Mouse (Mus musculus) midbrain, postnatal 0 days (tissue): ENCODE measurements at regions not wholly inside any gene's neighbourhood (a gene's known extent, or its start where the extent isn't known, plus 50 kb on each side); places are given as distances from the start of the nearest gene placed in this dataset.

Experiments
- ATAC-seq: fragments of 200-750 bp; cut with Nextera tagmentation; 2 replicates; pipeline ENCODE4 v1.8.0; 2017; ENCODE audit warnings: moderate number of reproducible peaks, mild to moderate bottlenecking, moderate TSS enrichment, moderate library complexity; ENCODE audit not compliant: low FRiP score
- DNase-seq: peaks from one replicate; pipeline ENCODE4 v3.0.0-alpha.2; 2015; ENCODE audit warnings: low spot score
- H3K27ac ChIP-seq: fragments of 300-500 bp; sonication (generic); 2 replicates; pipeline ENCODE4 v1.5.1; 2014; ENCODE audit warnings: low read depth, mild to moderate bottlenecking, low read length, mixed read lengths
- H3K27me3 ChIP-seq: fragments of 300-500 bp; sonication (generic); 2 replicates; pipeline ENCODE4 v1.6.1; 2014; ENCODE audit warnings: low read length, control low read depth, mixed read lengths; ENCODE audit not compliant: insufficient read depth
- H3K36me3 ChIP-seq: fragments of 300-500 bp; sonication (generic); 2 replicates; pipeline ENCODE4 v1.6.1; 2014; ENCODE audit warnings: low read length, control low read depth, mixed read lengths; ENCODE audit not compliant: insufficient read depth
- H3K4me1 ChIP-seq: fragments of 300-500 bp; sonication (generic); 2 replicates; pipeline ENCODE4 v1.6.1; 2014; ENCODE audit warnings: mild to moderate bottlenecking, control low read depth, antibody characterized with exemption, low read length, mixed read lengths; ENCODE audit not compliant: insufficient read depth
- H3K4me2 ChIP-seq: fragments of 300-500 bp; sonication (generic); 2 replicates; pipeline ENCODE4 v1.6.1; 2014; ENCODE audit warnings: low read depth, mild to moderate bottlenecking, low read length, mixed read lengths; ENCODE audit not compliant: poor library complexity, severe bottlenecking
- H3K4me3 ChIP-seq: fragments of 300-500 bp; sonication (generic); 2 replicates; pipeline ENCODE4 v1.5.1; 2014; ENCODE audit warnings: low read depth, mild to moderate bottlenecking, low read length, moderate library complexity
- H3K9ac ChIP-seq: fragments of 300-500 bp; sonication (generic); replicated peaks from 2 replicates; pipeline ENCODE4 v1.6.1; 2014; ENCODE audit warnings: mild to moderate bottlenecking, low read length, moderate library complexity, mixed read lengths; ENCODE audit not compliant: poor library complexity, severe bottlenecking
- H3K9me3 ChIP-seq: fragments of 300-500 bp; sonication (generic); 2 replicates; pipeline ENCODE4 v1.6.1; 2016; ENCODE audit warnings: low read length, control low read depth
- CTCF ChIP-seq: IDR thresholded peaks from 2 replicates; pipeline ENCODE4 v1.5.1; 2016; ENCODE audit warnings: antibody characterized with exemption, mild to moderate bottlenecking
- WGBS: fragments of 180-500 bp; shearing (Covaris S2); extraction: QIAGEN DNeasy Blood & Tissue Kit; methylation state at CpG from one replicate; pipeline ENCODE4 v1.1.7; 2014; 5-methylcytosine and 5-hydroxymethylcytosine counted together

- peak; percentile 38; the same call in 1 of the 2 replicates for ATAC-seq
- Histone ChIP-seq H3K36me3 (no peaks in the 10 kb centered on the region), H3K4me3 (no peak overlapping the region), H3K27ac (no peak overlapping the region), H3K27me3 (no peaks in the 10 kb centered on the region), H3K9me3 (no peaks in the 10 kb centered on the region), H3K9ac (no peak overlapping the region), H3K4me2 (no peak overlapping the region), H3K4me1 (no peaks in the 10 kb centered on the region)
- TF ChIP-seq CTCF, result no peak
- DNase-seq, result peak; percentile 26
- 37% methylated on average over 8 of the region's 8 CpGs for WGBS
Measured at GRCm38 (mm10) chr4:69781258-69781657, 629.0 kb downstream of the Cdk5rap2 start.

DNA sequence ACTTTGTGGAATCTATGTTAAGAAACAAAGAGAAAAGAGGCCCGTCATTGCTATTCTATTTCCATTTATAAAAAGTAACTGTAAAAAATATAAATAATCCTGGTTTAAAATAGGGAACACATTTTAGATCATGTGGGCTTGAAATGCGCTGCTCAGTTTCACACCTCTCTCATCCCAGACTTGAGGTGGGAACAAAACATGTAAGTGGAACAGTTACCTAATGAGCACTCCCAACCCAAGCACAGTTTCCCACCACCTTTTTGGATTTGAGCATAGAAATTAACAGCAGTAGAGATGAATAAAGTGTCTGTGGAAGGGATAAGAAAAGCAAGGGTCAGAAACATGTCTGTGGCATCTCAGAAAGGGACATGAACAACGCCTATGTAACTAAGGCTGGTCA is 648.4 kb downstream of the Cdk5rap2 start:
- Histone ChIP-seq H3K27ac (no peak overlapping the region), H3K4me2 (no peak overlapping the region), H3K4me3 (no peak overlapping the region), H3K36me3 (no peaks in the 10 kb centered on the region), H3K9me3 (no peaks in the 10 kb centered on the region), H3K9ac (no peak overlapping the region), H3K27me3 (no peaks in the 10 kb centered on the region), H3K4me1 (no peaks in the 10 kb centered on the region)
- ATAC-seq, result no peak
- 92% methylated on average over 3 of the region's 3 CpGs for WGBS
- no peak for DNase-seq
- TF ChIP-seq CTCF, result no peak

DNA sequence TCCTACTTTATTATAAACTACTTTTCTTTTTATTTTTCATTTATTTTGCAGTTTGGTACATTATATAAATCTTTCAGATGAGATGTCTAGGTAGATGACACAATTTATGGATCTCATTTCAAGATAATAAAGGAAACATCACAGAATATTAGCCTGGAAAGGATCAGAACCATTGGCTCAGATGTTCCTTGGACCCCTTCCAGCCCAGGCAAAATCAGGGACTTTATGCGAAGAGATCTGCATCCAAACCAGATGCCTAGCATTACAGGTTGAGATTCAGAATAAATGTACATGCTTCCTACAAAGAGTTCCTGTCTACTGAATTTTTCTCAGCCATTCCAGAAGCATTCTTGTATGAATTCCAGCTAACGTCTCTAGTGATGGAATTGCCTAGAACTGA is 650.6 kb downstream of the Cdk5rap2 start:
- 91% methylated on average over 2 of the region's 2 CpGs for whole genome bisulfite sequencing
- H3K4me2 ChIP-seq, result no peak overlapping the region
- H3K9me3 ChIP-seq, result no peaks in the 10 kb centered on the region
- no peaks in the 10 kb centered on the region for H3K4me1 ChIP-seq
- H3K36me3 ChIP-seq, result no peaks in the 10 kb centered on the region
- H3K27ac ChIP-seq, result no peak overlapping the region
- no peak for TF ChIP-seq CTCF
- no peaks in the 10 kb centered on the region for H3K27me3 ChIP-seq
- no peak for DNase-seq
- no peak overlapping the region for H3K9ac ChIP-seq
- no peak for ATAC-seq
- H3K4me3 ChIP-seq, result no peak overlapping the region

DNA sequence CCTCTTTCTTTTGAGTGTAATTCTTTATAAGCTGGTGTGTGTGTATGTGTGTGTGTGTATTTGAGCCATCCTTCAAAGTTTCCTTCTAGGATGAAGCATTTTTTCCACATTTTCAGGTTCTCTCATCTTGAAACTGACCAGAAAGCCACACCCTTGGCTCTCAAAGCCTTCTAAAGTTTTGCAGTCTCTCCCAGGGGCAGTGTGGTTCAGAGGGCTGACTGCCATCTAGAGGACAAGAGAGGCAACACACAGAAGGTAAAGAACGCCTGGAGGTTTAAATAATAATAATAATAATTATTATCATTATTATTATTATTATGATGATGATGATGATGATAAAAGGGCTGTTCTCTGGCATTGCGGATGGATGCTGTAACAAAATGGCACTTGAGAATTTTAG is 655.7 kb downstream of the Cdk5rap2 start:
- TF ChIP-seq CTCF, result peak; percentile 58
- Histone ChIP-seq H3K27me3 (no peaks in the 10 kb centered on the region), H3K27ac (no peak overlapping the region), H3K4me3 (no peak overlapping the region), H3K4me1 (no peaks in the 10 kb centered on the region), H3K4me2 (no peak overlapping the region), H3K36me3 (no peaks in the 10 kb centered on the region), H3K9me3 (no peaks in the 10 kb centered on the region), H3K9ac (no peak overlapping the region)
- 73% methylated on average over 2 of the region's 2 CpGs for WGBS
- peak; percentile 8 for DNase-seq
- no peak for ATAC-seq

DNA sequence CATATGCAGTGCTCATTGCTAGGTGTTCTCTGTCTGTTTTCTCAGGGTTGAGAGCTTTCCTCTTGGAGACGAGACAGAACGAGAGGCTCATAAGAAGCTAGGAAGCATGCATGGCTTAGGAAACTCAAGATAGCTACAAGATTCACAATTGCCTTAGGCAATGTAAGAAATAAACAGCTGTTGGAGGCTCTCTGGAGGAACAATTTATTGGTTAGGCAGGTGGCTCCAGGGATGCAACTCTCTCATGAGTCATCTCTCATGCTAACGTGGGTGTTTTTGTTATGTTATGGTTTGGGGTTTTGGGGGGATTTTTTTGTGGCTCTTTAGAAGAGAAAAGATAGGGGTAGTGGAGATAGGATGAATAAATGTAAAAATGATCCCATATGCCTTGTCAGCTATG is 657.2 kb downstream of the Cdk5rap2 start:
- DNase-seq (no peak), ATAC-seq (no peak)
- no peaks in the 10 kb centered on the region for H3K36me3 ChIP-seq
- no peak overlapping the region for H3K9ac ChIP-seq
- no peak overlapping the region for H3K4me3 ChIP-seq
- no peak overlapping the region for H3K4me2 ChIP-seq
- no peaks in the 10 kb centered on the region for H3K9me3 ChIP-seq
- no peak for TF ChIP-seq CTCF
- no peaks in the 10 kb centered on the region for H3K4me1 ChIP-seq
- WGBS, result 84% methylated on average over 3 of the region's 3 CpGs
- no peaks in the 10 kb centered on the region for H3K27me3 ChIP-seq
- no peak overlapping the region for H3K27ac ChIP-seq

- ATAC-seq, result no peak
- no peak overlapping the region for H3K27ac ChIP-seq
- H3K9ac ChIP-seq, result no peak overlapping the region
- no peak for DNase-seq
- no peaks in the 10 kb centered on the region for H3K9me3 ChIP-seq
- H3K4me2 ChIP-seq, result no peak overlapping the region
- 81% methylated on average over 7 of the region's 7 CpGs for WGBS
- no peak for TF ChIP-seq CTCF
- H3K36me3 ChIP-seq, result no peaks in the 10 kb centered on the region
- H3K4me1 ChIP-seq, result no peaks in the 10 kb centered on the region
- no peaks in the 10 kb centered on the region for H3K27me3 ChIP-seq
- no peak overlapping the region for H3K4me3 ChIP-seq
Measured at GRCm38 (mm10) chr4:69739833-69740510, 670.3 kb downstream of the Cdk5rap2 start.
